ENCODE assay signal across 24 mouse cellular contexts in the genomic region with DNA sequence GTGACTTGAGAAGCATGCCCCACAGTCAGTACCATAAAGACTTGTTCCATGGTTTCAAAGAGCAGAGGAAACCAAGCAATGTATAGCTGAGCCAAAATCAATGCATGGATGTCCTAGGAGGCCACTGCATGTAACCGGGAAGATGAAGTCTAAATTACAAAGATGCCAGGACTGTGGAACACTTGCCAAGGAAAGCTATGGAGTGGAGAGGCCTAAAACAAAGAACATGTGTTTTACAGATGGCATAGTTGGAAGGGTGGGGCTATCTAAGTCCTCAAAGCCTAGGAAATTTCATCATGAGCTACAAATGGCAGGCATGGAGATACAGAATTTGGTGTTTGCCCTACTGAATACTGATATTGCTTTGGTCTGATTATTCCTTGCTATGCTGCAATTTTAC.
"Had no signal": no experiment of that assay in that cellular context is flagged by ENCODE, and none has a peak within 500 bp of the region (broad histone marks: within the 10 kb centered on the region; RNA-seq: fewer than 3 reads in every experiment).

No protein-coding gene starts in this region.

- H3K4me2 ChIP-seq: heart, embryonic 12.5 days; hindbrain, embryonic 12.5 days; hindbrain, embryonic 14.5 days; limb, embryonic 13.5 days; liver, embryonic 11.5 days; liver, embryonic 13.5 days; liver, embryonic 15.5 days had no signal

- H3K9me3 ChIP-seq: heart, embryonic 12.5 days; hindbrain, embryonic 10.5 days; hindbrain, embryonic 12.5 days; limb, embryonic 13.5 days; liver, embryonic 13.5 days; liver, embryonic 15.5 days had no signal

- H3K27me3 ChIP-seq: heart, embryonic 12.5 days; hindbrain, embryonic 12.5 days; limb, embryonic 13.5 days; liver, embryonic 13.5 days; liver, embryonic 15.5 days had no signal

- H3K9ac ChIP-seq: heart, embryonic 12.5 days; hindbrain, embryonic 12.5 days; hindbrain, embryonic 14.5 days; limb, embryonic 13.5 days; liver, embryonic 13.5 days; liver, embryonic 15.5 days; liver, postnatal 0 days had no signal

- H3K4me3 ChIP-seq: heart, adult 2 months; heart, embryonic 12.5 days; hindbrain, embryonic 10.5 days; hindbrain, embryonic 12.5 days; layer of hippocampus, adult 2 months; left cerebral cortex, adult 2 months; limb, embryonic 13.5 days; liver, embryonic 13.5 days; liver, embryonic 15.5 days had no signal

- DNase-seq: gastrocnemius, postnatal 14 days; heart, adult 2 months; heart, postnatal 10 days; heart, postnatal 4 days; kidney, adult 18-20 months; kidney, adult 8-10 months; kidney, postnatal 10 days; kidney, postnatal 25 days; kidney, postnatal 4 days; liver; liver, embryonic 13.5 days; liver, postnatal 0 days had no signal

- H3K27ac ChIP-seq: heart, adult 2 months; hindbrain, embryonic 10.5 days; hindbrain, embryonic 12.5 days; hindbrain, embryonic 14.5 days; layer of hippocampus, adult 2 months; left cerebral cortex, adult 2 months; limb, embryonic 13.5 days; liver, embryonic 13.5 days; liver, embryonic 15.5 days had no signal

- ATAC-seq: hindbrain, embryonic 16.5 days; inflammation-experienced regulatory T-cells, adult 6 months; intestine, embryonic 16.5 days; liver, postnatal 0 days had no signal

- H3K4me1 ChIP-seq: hindbrain, embryonic 10.5 days; hindbrain, embryonic 12.5 days; limb, embryonic 13.5 days; liver, embryonic 15.5 days had no signal
